Mouse (Mus musculus): ENCODE data around the gene Prdm1. TPM values are rescaled to one million over a fixed set of nuclear protein-coding genes. Genes with fewer than 3 reads are reported as not detected.

The Prdm1 gene
- polyA plus RNA-seq, 1 experiment from 2014 or later, result 2.7 TPM

DNA sequence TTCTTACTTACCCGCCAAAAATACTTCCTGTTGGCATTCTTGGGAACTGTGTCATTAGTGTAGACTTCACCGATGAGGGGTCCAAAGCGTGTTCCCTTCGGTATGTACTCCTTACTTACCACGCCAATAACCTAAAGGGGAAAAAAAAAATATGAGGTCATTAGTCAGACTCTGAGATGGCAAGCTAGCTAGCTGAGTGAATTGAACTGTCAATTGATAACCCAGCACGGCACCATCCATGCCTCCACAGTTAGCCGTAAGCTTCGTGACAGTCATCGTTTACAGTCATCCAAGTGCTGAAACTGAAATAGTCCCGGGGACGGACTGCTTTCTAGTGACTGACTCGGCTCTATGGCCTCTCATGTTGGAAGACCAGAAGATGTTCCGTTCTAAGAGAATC, 78.2 kb downstream of the Prdm1 start:
- 0 out of 2 replicates have a peak, but pooled peaks cover 7% of the 10 kb centered on the region for H3K4me1 ChIP-seq
- no peak overlapping the region for H3K4me3 ChIP-seq (replicated peaks)
- 88% methylated on average over 13 of the region's 13 CpGs for WGBS
- no peaks in the 10 kb centered on the region for H3K36me3 ChIP-seq
- H3K9ac ChIP-seq, result no peak overlapping the region
- peaks cover 10% of the 10 kb centered on the region for H3K27me3 ChIP-seq
- ATAC-seq (replicated peaks; ENCODE audit: low FRiP score), result no peak
- no peak overlapping the region for H3K27ac ChIP-seq
- no peaks in the 10 kb centered on the region for H3K9me3 ChIP-seq (replicated peaks)
- H3K4me2 ChIP-seq, result no peak overlapping the region

DNA sequence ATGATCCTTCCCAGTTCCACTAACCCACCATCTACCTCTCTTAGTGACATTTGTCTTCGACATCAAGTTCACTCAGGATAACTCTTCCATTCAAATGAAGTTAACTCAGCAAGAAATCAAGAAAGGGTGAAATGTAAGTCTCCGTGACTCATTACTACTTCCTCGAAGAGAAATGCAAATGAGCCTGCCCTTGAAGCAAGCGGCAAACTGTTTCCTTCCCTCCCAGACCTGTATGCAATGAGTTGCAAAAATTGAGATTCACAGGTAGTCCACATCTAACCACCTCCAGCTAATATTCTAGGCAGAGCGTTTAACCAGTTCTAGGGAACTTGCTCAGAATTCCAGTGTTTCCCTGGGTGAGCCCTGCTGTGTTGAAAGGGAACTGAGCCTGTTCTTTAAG, 78.6 kb downstream of the Prdm1 start:
- ATAC-seq (replicated peaks; ENCODE audit: low FRiP score), result no peak
- Histone ChIP-seq H3K27me3 (peaks cover 6% of the 10 kb centered on the region; the same call in 1 of the 2 replicates), H3K9me3 (replicated peaks) (no peaks in the 10 kb centered on the region), H3K4me3 (replicated peaks) (no peak overlapping the region), H3K36me3 (no peaks in the 10 kb centered on the region), H3K27ac (no peak overlapping the region), H3K4me2 (no peak overlapping the region), H3K9ac (no peak overlapping the region), H3K4me1 (0 out of 2 replicates have a peak, but pooled peaks cover 7% of the 10 kb centered on the region)
- 71% methylated on average over 5 of the region's 5 CpGs for WGBS

DNA sequence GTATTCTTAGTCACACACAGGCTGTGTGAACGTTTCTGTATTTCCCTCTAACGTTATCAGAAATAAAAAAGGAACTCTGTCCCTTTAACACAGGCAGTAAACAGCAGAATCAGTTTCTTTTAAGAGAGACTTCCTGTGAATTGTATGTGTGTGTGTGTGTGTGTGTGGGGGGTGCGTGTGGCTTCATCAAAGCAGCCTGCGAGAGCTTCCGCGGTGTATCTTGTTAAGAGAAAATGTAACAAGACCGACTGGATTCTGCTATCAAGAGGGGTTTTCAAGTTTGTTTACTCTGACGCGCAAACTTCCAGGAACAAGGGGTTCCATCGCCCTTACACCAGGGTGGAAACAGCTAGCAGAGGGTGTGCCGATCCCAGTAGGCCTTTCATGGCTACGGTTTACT, 80.1 kb downstream of the Prdm1 start:
- 42% methylated on average over 12 of the region's 12 CpGs for WGBS

DNA sequence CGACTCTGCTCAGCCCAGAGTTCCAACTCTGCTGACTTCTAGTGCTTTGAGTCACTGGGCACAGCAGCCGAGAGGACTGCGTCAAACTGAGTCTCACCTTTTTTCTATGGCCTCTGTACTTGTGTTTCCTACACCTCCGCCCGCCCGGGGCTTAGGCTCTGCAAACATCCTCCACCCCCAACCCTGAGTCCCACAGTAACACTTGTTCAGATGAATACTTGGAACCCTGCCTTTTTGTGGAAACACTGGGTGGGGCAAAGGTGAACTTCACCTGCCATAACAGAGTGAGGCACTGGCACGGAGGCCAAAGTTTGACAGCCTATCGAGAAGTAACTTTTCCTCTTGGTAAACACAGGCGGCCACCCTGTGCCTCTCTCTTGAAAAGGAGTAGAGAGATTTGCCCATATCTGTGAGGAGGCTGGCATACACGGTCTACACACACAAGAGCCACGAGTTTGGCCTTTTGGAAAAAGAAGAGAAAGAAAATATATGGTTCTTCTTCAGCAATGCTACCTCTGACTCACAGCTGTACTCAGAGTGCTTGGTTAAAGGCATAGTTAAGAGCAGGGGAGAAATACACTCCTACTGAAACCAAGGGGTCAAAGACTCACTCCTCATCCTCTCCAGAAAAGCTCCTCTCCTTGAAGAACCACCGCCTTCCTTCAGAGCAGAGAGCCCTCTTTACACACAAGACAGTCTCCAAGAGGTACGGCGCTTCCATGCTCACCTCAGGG, 80.7 kb downstream of the Prdm1 start:
- no peaks in the 10 kb centered on the region for H3K9me3 ChIP-seq (replicated peaks)
- H3K4me1 ChIP-seq, result 0 out of 2 replicates have a peak, but pooled peaks cover 5% of the 10 kb centered on the region
- no peak for ATAC-seq (replicated peaks; ENCODE audit: low FRiP score)
- WGBS, result 84% methylated on average over 14 of the region's 14 CpGs
- peaks cover 4% of the 10 kb centered on the region; the same call in 1 of the 2 replicates for H3K27me3 ChIP-seq
- H3K36me3 ChIP-seq, result no peaks in the 10 kb centered on the region
- no peak overlapping the region for H3K9ac ChIP-seq
- peak overlapping the region; percentile 34 for H3K4me2 ChIP-seq
- no peak overlapping the region for H3K27ac ChIP-seq
- no peak overlapping the region for H3K4me3 ChIP-seq (replicated peaks)

More for the DNA sequence above, 80.1 kb downstream of the Prdm1 start:
- Histone ChIP-seq H3K27me3 (no peaks in the 10 kb centered on the region), H3K9me3 (replicated peaks) (no peaks in the 10 kb centered on the region), H3K4me1 (0 out of 2 replicates have a peak, but pooled peaks cover 7% of the 10 kb centered on the region), H3K4me2 (peak overlapping the region; percentile 34), H3K27ac (no peak overlapping the region), H3K4me3 (replicated peaks) (no peak overlapping the region), H3K36me3 (no peaks in the 10 kb centered on the region), H3K9ac (no peak overlapping the region)
- ATAC-seq (replicated peaks; ENCODE audit: low FRiP score), result no peak

DNA sequence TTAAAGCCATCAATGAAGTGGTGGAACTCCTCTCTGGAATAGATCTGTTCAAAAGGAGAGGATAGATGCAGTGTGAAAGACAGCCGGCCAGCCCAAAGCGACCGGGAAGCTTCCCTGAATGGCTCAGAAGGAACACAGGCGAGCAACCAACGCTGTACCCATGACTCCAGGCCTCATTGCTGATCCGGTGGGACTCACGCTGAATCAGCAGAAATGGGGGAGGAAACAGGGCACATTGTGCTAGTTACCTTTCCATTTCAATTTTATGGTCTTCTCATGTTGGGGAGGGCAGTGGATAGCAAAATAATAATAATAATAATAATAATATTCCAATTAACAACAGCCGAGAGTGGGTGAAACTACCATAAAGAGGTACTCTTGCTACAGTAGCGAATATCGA, 81.3 kb downstream of the Prdm1 start:
- Histone ChIP-seq H3K27ac (no peak overlapping the region), H3K4me2 (no peak overlapping the region), H3K27me3 (peaks cover 4% of the 10 kb centered on the region; the same call in 1 of the 2 replicates), H3K36me3 (no peaks in the 10 kb centered on the region), H3K9ac (no peak overlapping the region), H3K9me3 (replicated peaks) (no peaks in the 10 kb centered on the region), H3K4me1 (0 out of 2 replicates have a peak, but pooled peaks cover 5% of the 10 kb centered on the region), H3K4me3 (replicated peaks) (no peak overlapping the region)
- 92% methylated on average over 10 of the region's 10 CpGs for WGBS
- no peak for ATAC-seq (replicated peaks; ENCODE audit: low FRiP score)

DNA sequence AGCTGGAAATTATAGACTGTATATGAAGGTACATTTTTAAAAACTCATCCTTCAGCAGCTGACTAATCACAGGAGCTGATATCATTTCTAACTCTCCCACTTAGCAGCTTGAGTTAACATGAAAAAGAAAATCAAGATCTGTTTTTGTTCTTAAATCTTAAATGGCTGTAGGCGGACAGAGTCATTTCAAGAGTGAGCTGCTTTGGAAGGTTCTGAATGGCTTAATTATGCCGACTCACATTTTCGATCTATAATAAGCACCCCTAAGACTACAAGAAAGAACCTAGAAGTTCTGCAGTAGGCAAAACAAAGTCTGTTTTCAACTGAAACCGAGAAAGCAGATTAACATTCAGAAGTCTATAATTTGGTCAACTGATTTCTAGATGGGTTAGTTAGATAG, 83.9 kb downstream of the Prdm1 start:
- no peak overlapping the region for H3K9ac ChIP-seq
- no peak overlapping the region for H3K4me3 ChIP-seq (replicated peaks)
- WGBS, result 83% methylated on average over 4 of the region's 4 CpGs
- H3K4me2 ChIP-seq, result no peak overlapping the region
- no peaks in the 10 kb centered on the region for H3K9me3 ChIP-seq (replicated peaks)
- H3K4me1 ChIP-seq, result 0 out of 2 replicates have a peak, but pooled peaks cover 5% of the 10 kb centered on the region
- peaks cover 4% of the 10 kb centered on the region; the same call in 1 of the 2 replicates for H3K27me3 ChIP-seq
- no peak for ATAC-seq (replicated peaks; ENCODE audit: low FRiP score)
- no peak overlapping the region for H3K27ac ChIP-seq
- no peaks in the 10 kb centered on the region for H3K36me3 ChIP-seq

DNA sequence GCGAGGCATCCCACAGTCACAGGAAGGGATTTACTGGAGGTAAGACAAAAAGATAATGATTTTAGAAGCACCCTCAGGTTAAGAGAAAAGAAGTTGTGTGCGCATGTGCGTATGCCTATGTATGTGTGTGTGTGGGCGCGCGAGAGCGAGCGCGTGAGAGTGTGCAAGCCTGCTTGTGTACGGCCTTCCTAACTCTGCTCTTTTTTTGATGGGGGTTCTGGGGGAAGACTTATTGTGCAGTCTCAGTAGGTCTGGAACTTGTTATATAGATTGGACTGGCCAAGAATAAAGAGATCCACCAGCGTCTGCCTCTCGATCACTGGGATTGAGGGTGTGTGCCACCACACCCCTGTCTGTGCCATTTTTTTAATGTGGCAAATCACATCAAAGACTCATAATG, 84.6 kb downstream of the Prdm1 start:
- Histone ChIP-seq H3K9me3 (replicated peaks) (no peaks in the 10 kb centered on the region), H3K9ac (no peak overlapping the region), H3K4me3 (replicated peaks) (no peak overlapping the region), H3K4me1 (0 out of 2 replicates have a peak, but pooled peaks cover 5% of the 10 kb centered on the region), H3K36me3 (no peaks in the 10 kb centered on the region), H3K27me3 (peaks cover 4% of the 10 kb centered on the region; the same call in 1 of the 2 replicates), H3K27ac (no peak overlapping the region), H3K4me2 (no peak overlapping the region)
- WGBS, result 85% methylated on average over 12 of the region's 12 CpGs
- ATAC-seq (replicated peaks; ENCODE audit: low FRiP score), result no peak

DNA sequence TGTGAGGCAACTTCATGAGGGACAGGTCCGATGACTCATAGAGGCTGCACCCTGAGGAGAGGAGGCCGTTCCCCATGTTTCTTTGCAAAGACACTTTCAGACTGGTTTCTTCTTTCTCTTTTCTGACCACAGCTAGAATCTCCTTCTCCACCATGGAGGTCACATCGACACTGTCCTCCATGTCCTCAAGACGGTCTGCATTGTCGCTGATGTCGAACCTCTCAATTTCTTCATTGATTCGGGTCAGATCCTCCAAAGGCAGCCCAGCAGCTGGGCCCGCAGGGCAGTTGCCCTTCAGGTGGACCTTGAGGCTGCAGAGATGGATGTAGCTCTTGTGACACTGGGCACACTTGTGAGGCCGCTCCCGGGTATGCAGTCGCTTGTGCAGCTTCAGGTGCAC, 88.6 kb downstream of the Prdm1 start:
- Histone ChIP-seq H3K4me3 (replicated peaks) (no peak overlapping the region), H3K9ac (no peak overlapping the region), H3K27me3 (peaks cover 4% of the 10 kb centered on the region; the same call in 1 of the 2 replicates), H3K36me3 (no peaks in the 10 kb centered on the region), H3K4me1 (no peaks in the 10 kb centered on the region), H3K9me3 (replicated peaks) (no peaks in the 10 kb centered on the region), H3K4me2 (no peak overlapping the region), H3K27ac (no peak overlapping the region)
- 88% methylated on average over 11 of the region's 11 CpGs for WGBS
- no peak for ATAC-seq (replicated peaks; ENCODE audit: low FRiP score)

DNA sequence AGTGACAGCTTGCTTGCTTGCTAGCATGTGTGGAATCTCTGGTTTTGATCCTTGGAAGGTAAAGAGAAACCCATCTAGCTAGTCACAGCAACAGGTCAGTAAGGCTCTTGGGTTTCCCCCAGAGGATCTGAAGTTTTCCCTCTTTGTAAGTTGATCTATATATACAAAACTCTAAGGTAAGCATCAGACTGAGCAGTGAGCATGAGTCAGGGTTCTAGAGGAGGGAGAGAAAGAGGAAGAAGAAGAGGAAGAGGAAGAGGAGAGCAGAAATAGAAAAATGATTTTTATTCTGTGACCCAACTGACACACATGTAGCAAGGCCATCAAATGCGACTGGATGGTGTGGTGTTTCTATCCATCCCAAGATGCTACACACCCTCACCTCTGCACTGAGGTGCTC, 90.7 kb downstream of the Prdm1 start:
- no peak for ATAC-seq (replicated peaks; ENCODE audit: low FRiP score)
- no peak overlapping the region for H3K9ac ChIP-seq
- 95% methylated on average over 1 of the region's 1 CpGs for WGBS

DNA sequence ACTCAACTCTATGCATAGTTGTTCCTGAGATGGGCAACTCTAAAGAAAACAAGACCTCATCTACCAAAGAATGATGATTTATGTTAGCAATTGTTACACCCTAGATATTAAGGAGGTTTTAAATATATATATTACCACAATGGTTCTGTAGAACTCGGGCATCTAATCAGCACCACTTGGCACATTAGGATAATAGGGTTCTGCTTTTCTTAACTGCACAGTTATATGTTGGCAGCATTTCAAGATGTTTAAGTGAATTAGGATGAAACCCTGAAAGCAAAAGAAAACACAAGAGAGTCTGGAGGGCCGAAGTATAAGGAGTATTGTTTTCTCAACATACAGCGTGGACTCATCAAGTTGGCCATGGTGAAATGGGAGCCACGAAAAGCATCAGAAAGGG, 92.3 kb downstream of the Prdm1 start:
- Histone ChIP-seq H3K27ac (no peak overlapping the region), H3K9ac (no peak overlapping the region), H3K27me3 (no peaks in the 10 kb centered on the region), H3K4me3 (replicated peaks) (no peak overlapping the region), H3K36me3 (no peaks in the 10 kb centered on the region), H3K4me2 (no peak overlapping the region), H3K9me3 (replicated peaks) (no peaks in the 10 kb centered on the region), H3K4me1 (no peaks in the 10 kb centered on the region)
- ATAC-seq (replicated peaks; ENCODE audit: low FRiP score), result no peak
- WGBS, result 73% methylated on average over 4 of the region's 4 CpGs

More for the DNA sequence above, 90.7 kb downstream of the Prdm1 start:
- no peak overlapping the region for H3K4me3 ChIP-seq (replicated peaks)
- no peaks in the 10 kb centered on the region for H3K4me1 ChIP-seq
- no peak overlapping the region for H3K4me2 ChIP-seq
- no peak overlapping the region for H3K27ac ChIP-seq
- peaks cover under 1% of the 10 kb centered on the region; the same call in 1 of the 2 replicates for H3K27me3 ChIP-seq
- H3K9me3 ChIP-seq (replicated peaks), result no peaks in the 10 kb centered on the region
- H3K36me3 ChIP-seq, result no peaks in the 10 kb centered on the region

DNA sequence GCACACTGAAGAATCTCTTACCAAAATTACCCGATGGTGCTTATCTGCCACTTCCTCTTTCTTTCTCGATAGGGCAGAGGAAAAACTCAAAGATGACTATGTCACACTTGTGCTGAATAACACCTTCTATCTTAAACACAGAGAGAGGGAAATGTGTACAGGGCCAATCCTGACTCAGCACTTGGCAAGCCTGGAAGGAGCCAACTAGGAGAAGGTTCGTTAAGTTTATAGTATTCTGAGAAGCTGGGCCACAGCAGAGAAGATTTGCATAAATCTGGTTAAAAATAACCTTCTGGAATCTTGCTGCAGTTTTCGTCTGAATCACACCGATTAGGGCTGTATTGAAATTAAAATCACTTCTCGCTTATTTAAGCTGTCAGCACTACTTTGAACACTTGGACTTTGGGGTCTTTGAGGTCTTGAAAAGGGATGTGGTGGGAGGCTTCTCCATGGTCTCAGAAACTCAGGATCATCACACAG, 93.6 kb downstream of the Prdm1 start:
- Histone ChIP-seq H3K4me3 (replicated peaks) (no peak overlapping the region), H3K9me3 (replicated peaks) (no peaks in the 10 kb centered on the region), H3K27ac (no peak overlapping the region), H3K9ac (no peak overlapping the region), H3K36me3 (no peaks in the 10 kb centered on the region), H3K4me1 (no peaks in the 10 kb centered on the region), H3K4me2 (no peak overlapping the region), H3K27me3 (no peaks in the 10 kb centered on the region)
- no peak for ATAC-seq (replicated peaks; ENCODE audit: low FRiP score)
- WGBS, result 67% methylated on average over 6 of the region's 6 CpGs

DNA sequence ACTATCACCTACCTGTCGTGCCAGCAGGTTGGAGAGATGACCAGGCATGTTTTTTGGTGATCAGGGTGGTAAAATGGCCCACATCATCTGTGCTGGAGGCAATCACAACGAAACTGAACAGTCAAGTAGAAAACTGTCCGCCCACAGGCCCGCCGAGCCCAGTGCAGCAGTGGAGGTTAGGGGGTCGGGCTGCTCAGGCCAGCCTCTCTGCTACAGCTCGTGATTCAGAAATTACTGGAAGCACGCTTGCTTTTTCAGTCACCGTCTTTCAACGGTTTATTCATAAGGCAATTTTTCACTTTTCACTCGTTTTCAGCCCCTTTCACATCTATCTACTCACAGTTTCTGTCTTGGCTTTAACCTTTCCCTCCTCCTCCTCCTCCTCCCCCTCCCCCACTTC, 96.1 kb downstream of the Prdm1 start:
- no peaks in the 10 kb centered on the region for H3K27me3 ChIP-seq
- H3K4me1 ChIP-seq, result no peaks in the 10 kb centered on the region
- H3K36me3 ChIP-seq, result no peaks in the 10 kb centered on the region
- no peak for ATAC-seq (replicated peaks; ENCODE audit: low FRiP score)
- no peak overlapping the region for H3K4me3 ChIP-seq (replicated peaks)
- 64% methylated on average over 11 of the region's 11 CpGs for WGBS
- H3K9ac ChIP-seq, result no peak overlapping the region
- H3K9me3 ChIP-seq (replicated peaks), result no peaks in the 10 kb centered on the region
- no peak overlapping the region for H3K27ac ChIP-seq
- no peak overlapping the region for H3K4me2 ChIP-seq
